Mouse (Mus musculus) fat pad, adult 2 months (tissue): ENCODE measurements around the gene Ak3.

ENCODE experiments used
- DNase-seq: peaks from one replicate; pipeline ENCODE4 v3.0.0-alpha.2; 2011; ENCODE audit warnings: low read depth, low spot score; ENCODE audit errors: extremely low read depth

Gene Ak3

GRCm38 (mm10) chr19:28997976-28998630, 49.7 kb downstream of the Ak3 start:
- DNase-seq: no peak

- no peak for DNase-seq
These were observed 52.4 kb downstream of the Ak3 start for GRCm38 (mm10) chr19:28995366-28995765.

- no peak for DNase-seq
These were observed 52.9 kb downstream of the Ak3 start for GRCm38 (mm10) chr19:28994870-28995269.

- DNase-seq: no peak
These were observed 56.4 kb downstream of the Ak3 start for GRCm38 (mm10) chr19:28991391-28991790.

- no peak for DNase-seq
These were observed 57.1 kb downstream of the Ak3 start for GRCm38 (mm10) chr19:28990590-28991221.

GRCm38 (mm10) chr19:28990194-28990589, 57.6 kb downstream of the Ak3 start, which contains the start of gene Cdc37l1:
Cdc37l1 (plus strand) TSS chr19:28990352.
- DNase-seq: no peak

GRCm38 (mm10) chr19:28989515-28989914, 58.2 kb downstream of the Ak3 start:
- no peak for DNase-seq

- no peak for DNase-seq
These were observed 65.1 kb downstream of the Ak3 start for GRCm38 (mm10) chr19:28982617-28983016.

GRCm38 (mm10) chr19:28974862-28975611, 72.7 kb downstream of the Ak3 start:
- DNase-seq: no peak
